Mouse (Mus musculus): Measurements from ENCODE around the gene Colca2. TPM values are rescaled to one million over a fixed set of nuclear protein-coding genes. Genes with fewer than 3 reads are reported as not detected.

Gene Colca2
- total RNA-seq (2023) = not detected in 4 replicates

GRCm38 (mm10) chr9:51278500-51279381 is at the start of gene Colca2:
Colca2 (minus strand) TSS chr9:51278569.

Other genes starting within 250 kb of the Colca2 start
- not detected in 4 replicates for gene Btg4, start 217.7 kb downstream of the Colca2 start, total RNA-seq (2023)
- 0.31 TPM in 1 of 4 replicates, not detected in the others for gene Layn, start 201.5 kb downstream of the Colca2 start, total RNA-seq (2023)
- not detected in 4 replicates for gene 4833427G06Rik, start 176.5 kb downstream of the Colca2 start, total RNA-seq (2023)
- gene Gm32742, start 113.1 kb downstream of the Colca2 start, total RNA-seq (2023) = 0.09 TPM in 1 of 4 replicates, not detected in the others
- 340 to 371 TPM (median 350 TPM) in 4 replicates for gene Pou2af1, start 64.9 kb downstream of the Colca2 start, total RNA-seq (2023)
- 0.94 to 1.9 TPM (median 1.4 TPM) in 4 replicates for gene 1810046K07Rik, start 50.3 kb upstream of the Colca2 start, total RNA-seq (2023)

Measured in B cell, adult 62 days (primary cell).